Mouse (Mus musculus): ENCODE data around the gene Timp2. TPM values are rescaled to one million over a fixed set of nuclear protein-coding genes. Genes with fewer than 3 reads are reported as not detected.
"Not testable (repeated sequence)": the region's sequence is repeated elsewhere in the genome, so short reads cannot be mapped to it uniquely, and the experiment has no call there.

The Timp2 gene
- total RNA-seq (2021) = 100 to 1,000 TPM; 255 to 337 TPM
- long read RNA-seq, transcript Timp2-201 (5 exons, 3,709 nt) = major isoform, 138 of 216 reads
- long read RNA-seq, partial matches to known transcripts = 4 of 216 reads
- long read RNA-seq, other reads (novel, unspliced or antisense) = 73 of 216 reads

DNA sequence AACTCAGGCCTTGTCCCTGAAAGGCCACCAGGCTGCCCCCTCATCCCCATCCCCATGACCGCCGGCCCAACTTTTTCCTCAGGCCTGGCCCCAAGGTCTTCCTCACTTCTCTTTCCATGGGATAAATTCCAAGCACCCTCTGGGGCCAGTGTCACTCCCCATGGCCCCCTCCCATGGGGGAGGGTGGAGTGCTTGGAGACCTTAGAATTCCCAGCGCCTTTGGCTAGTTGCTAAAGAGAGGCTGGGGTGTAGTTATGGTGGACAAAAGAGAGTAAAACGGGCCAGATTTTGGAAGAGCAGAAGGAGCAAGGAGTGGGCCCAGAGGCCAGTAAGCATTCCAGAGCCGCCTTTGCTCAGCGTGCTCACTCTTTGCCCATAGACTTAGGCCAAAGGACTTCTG lies at the start of gene Timp2:
TSS of gene Timp2 (minus strand) at position 101 of the 400 bp plus-strand sequence.
- no peak for DNase-seq (ENCODE audit: low spot score in 2 of 2)

DNA sequence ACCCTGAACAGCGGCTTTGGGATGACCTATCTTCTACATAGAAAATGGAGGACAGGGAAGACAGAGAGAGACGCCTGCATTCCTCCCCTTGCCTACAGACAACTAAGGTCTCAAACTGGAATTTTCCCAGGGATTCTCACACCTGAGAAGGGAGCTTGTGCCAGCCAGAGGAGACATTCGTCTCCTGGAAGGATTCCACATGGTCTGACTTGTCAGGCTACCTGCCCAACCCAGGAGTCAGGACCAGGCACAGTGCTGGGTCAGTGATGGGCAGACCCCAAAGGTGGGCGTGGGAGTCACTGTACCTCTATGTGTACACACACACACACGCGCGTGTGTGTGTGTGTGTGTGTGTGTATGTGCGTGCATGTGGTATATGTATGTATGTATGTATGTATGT lies 49.8 kb upstream of the Timp2 start:
- DNase-seq (ENCODE audit: low spot score in 2 of 2) = no peak

DNA sequence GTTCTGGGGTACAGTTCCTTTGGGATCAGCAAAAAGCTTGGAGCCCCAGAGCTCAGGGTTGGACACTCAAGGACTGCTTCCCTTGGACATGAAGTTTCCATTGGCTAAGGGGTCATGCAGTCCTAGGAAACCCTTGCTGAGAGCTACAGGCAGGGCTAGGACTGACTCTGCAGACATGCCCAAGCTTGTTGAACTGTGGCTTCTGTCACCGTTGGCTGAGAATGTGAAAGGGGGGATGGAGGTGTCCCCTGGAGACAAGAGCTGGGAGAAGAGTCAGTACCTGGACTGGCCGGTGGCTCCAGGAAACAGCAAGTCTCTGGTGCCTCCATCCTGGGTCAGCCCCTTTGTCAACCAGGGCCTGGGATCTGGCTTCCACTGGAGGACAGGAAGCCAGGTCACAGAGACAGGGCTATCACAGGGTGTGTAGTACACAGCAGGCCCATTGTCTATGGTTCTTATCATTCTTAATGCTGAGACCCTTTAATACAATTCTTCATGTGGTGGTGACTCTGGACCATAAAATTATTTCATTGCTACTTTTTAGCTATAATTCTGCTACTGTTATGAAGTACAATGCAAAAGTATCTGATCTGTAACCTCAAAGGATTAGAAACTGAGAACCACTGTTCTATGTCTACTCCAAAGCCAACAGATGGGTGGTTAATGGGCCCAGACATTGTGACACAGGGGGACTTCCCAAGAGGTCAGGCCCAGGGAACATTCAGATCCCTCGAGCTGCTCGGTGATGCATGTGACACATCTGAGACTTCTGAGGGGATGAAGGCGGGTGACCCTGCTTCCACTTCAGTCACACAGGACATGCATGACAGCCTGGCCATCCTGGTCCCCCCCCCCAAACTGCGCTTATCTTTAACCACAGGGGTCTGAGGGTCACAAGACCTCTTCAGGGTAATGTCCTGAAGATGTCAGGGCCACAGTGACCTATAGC lies 48.7 kb upstream of the Timp2 start:
- DNase-seq (ENCODE audit: low spot score in 2 of 2) = no peak

DNA sequence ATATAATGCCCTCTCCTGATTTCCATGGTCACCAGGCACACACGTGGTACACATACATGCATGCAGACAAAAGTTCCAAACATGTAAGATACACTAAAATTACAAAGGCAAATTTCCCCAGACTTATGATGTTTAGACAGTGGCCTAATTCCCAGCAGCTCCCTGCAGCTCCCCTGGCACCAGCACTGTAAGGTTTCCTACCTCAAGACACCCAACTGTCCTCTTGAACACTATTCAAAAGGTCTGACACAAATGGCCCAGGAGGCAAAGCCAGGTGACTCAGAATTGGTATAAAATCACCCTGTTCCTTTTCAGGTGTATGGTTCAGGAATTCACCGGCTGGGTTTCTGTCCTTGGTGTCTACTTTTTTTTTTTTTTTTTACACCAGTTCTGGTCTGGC lies 47.6 kb upstream of the Timp2 start:
- DNase-seq (ENCODE audit: low spot score in 2 of 2) = no peak

DNA sequence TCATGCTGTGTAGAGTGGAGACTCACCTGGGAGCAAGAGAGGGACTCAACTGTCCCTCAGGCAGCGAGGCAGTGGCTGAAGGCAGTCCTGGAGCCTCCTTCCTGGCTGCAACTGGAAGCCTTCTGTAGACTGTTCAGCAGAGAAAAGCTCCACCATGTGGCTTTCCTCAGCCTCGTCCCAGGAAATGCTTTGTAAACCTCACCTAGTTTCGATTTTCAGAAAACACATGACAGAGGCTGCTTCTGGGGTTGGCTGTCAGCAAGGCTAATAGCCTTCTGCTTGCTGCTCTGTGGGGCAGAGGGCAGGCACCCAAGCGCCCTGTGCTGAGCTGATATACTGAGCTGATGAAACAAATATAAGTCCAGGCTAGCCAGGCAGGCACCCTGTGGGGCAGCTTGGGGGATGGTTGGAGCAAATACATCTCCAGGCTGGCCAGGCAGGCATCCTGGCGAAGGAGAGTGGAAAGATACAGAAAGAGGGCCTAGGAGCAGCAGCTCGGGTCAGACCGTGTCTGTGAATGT lies 46.3 kb upstream of the Timp2 start, which contains the start of gene Lgals3bp:
TSS of gene Lgals3bp (minus strand) at position 333 of the 521 bp plus-strand sequence.
- DNase-seq (ENCODE audit: low spot score in 2 of 2) = peak; percentile 46 to 57

DNA sequence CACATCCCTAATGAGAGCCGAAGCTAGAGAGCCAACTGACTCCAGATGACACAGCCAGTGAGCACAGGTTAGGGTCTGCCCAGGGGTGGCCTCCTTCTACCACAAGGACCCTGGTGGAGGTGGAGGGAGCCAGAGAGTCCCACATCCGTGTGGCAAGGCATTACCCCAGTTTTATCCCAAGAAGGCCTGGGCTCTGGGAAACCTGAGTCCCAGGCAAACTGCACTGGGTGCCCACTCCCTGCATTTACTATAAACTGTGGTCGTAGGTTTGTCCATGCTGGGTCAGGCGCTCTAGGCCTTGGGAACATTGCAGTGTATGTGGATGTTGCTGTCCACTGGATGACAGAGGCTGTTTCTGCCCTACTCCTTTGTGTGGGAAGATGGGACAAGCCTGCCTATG lies 45.7 kb upstream of the Timp2 start:
- DNase-seq (ENCODE audit: low spot score in 2 of 2) = no peak

DNA sequence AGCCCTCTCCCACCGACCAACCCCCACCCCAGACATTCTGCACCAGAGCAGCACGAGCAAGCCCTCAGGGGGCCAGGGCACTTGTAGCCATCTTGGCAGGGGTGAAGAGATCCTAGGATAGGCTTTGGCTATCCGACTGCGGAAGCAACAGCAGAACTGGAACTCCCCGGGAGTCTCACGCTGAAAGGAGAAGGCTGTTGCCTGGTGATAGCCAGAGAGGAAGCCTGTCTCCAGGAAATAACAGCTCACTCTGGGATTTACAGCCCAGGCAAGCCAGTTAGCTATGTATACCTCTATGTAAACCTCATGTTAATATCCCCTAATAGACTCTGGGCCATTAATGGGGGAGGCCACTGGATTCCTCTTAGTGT lies 45.0 kb upstream of the Timp2 start:
- DNase-seq (ENCODE audit: low spot score in 2 of 2) = no peak

DNA sequence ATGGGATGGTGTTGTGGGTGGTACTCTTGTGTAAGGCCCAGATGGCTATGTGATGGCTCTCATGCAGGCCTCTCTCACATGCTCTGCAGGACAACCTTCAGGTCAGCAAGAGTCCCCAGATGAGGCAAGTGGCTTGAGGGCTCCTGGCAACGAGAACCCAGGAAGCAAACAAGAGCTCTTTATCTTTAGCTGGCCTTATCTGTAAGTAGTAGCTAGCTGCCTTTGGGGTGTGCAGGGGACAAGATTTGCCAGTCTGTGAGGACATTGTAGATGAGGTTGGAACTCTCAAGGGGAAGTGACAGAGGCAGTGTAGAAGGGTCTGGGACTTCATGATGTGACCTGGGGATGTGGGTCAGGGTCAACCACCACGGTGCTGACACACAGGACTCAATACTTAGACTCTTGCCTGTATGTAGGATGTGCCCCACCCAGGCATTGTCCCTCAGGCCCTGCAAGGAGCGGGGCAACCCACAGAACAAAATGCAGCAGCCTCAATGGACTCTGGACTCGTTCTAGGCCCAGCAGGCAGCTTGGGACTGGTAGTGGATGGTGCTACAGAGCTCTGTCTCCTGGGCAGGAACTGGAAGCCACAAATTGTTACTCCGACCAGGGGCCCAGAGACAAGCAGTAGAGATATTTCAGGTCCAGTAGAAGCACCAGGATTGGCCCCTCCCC lies 44.5 kb upstream of the Timp2 start:
- DNase-seq (ENCODE audit: low spot score in 2 of 2) = no peak

DNA sequence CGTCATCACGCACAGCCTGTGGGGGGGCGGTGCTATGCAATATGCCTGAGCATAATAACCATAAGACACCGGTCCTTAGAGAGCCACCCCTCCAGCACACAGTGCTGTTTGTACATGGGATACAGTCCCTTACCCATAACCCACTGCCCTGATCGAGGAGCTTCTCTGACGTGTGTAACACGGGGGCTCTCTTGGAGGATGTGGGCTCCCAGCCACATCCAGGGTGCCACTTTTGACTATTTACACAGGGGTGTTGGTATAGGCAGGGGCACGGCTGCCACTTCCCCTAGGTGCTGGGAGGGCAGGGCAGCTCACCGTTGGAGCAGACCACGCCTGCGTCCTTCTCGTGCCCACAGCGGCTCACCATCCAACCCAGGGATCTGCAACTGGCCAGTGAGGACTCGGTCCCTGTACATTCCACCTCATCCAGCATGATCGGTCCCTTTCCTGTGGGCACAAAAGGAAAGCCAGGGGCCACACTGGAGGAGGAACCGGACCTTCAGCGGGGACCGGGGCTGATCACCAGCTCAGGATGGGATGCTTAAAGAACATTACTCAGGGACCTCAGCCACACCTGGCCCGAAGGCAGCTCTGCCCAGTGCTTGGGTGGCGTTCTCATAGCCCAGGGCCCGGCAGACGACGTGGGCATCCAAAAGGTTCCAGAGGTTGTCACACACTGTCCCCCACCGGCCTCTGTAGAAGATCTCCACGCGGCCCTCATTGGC lies 42.4 kb upstream of the Timp2 start:
- DNase-seq (ENCODE audit: low spot score in 2 of 2) = no peak

DNA sequence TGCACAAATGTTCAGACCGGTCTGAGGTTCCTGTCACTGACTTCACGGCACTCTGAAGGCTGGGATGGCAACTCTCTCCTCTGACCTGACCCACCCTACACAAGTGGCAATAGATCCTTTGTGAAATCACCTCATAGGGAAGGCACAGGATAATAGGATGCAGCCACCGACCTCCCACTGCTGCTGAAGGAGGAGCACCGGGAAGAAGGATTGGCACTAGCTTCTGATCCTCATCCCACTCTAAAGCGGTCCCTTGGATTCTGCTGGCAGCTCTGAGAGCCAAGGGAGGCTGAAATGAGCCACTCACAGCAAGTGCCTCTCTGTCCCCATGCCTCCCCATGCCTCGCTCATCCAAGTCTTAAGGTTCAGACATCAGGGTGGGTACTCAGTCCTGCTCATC lies 39.0 kb upstream of the Timp2 start:
- DNase-seq (ENCODE audit: low spot score in 2 of 2) = no peak

DNA sequence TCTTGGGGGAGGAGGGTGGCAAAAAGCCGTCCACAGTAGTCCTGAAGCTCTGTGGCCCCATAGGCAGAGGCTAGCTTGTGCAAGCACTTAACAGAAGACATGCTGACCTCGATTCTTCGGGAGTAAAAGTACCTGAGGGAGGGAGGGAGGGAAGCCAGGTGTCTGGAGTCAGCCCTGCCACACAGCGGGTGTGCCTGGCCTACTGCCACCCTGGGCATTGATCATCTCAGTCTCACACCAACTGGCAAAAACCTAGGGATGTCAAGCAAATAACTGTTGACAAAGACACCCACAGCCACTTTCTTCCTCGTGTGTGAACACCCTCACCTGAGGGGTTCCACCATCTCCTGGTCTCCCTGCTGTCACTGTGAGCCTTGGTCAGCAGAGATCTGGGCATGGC lies 38.5 kb upstream of the Timp2 start:
- no peak for DNase-seq (ENCODE audit: low spot score in 2 of 2)

DNA sequence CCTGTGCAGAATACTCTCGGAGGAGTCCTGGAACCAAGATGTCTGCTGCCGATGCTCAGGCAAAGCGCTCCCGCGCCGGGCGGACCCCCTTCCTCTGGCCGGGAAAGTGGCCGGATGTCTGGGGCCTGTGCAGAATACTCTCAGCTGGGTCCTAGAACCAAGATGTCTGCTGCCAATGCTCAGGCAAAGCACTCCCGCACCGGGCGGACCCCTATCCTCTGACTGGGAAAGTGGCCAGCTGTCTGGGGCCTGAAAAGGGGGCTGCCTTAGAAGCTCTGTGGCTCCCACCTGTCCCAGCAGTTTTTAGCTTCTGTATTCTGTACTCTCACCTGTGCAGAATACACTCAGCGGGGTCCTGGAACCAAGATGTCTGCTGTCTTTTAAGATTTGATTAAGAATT lies 32.3 kb upstream of the Timp2 start:
- not testable (repeated sequence) for DNase-seq (ENCODE audit: low spot score in 2 of 2)

DNA sequence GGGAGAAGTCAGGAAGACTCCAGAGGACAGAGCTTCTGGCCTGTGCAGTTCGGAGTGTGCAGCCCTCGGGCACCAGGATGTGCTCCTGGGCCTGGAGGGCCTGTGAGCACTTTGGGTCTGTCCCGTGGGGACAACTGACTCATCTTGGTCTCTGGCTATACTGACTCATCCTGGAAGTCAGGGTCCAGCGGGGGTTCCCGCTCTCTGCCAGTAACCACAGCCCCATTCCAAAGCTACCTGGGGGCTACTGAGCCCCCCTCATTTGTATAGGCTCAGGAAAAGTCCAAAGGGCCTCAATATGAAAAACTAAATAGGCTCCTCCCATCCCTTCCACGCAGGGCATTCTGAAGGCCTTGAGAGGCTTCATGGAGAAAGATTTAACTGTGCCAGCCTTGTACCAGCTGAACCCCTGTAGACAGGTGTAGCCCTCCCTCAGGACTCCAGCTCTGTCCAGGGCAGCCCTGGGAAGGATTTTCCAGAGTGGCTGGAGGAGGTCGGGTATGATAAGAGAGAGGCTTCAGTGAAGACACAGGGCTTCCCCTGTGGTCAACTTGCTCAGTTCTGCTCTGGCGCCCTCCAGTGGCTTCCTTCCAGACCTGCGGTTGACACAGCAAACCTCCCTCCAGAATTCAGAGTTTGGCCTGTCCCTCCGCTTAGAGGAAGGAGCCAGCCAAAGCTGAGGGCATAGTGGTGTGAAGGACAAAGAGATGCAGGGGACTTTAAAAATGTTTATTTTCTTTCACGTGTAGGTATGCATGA lies 23.9 kb upstream of the Timp2 start:
- peak; percentile 88 to 91 for DNase-seq (ENCODE audit: low spot score in 2 of 2)

DNA sequence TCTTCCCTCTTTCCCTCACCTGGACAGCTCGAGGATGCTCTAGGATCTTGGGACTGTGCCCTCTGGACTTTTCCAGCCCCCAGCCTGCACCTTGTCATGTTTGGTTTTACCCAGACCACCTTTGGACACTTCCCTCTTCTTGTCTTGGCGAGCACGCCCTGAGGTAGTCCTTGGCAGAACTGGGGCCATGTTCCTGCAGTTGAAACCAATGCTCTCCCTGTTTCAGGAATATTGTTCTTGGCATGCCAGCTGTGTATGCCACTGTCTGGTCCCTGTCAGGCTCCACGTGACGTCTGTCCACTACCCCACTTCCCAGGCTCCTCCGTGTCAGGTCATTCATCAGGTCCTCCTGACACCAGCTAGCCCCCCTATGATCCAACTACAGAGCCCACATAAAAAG lies 23.1 kb upstream of the Timp2 start:
- DNase-seq (ENCODE audit: low spot score in 2 of 2) = no peak

DNA sequence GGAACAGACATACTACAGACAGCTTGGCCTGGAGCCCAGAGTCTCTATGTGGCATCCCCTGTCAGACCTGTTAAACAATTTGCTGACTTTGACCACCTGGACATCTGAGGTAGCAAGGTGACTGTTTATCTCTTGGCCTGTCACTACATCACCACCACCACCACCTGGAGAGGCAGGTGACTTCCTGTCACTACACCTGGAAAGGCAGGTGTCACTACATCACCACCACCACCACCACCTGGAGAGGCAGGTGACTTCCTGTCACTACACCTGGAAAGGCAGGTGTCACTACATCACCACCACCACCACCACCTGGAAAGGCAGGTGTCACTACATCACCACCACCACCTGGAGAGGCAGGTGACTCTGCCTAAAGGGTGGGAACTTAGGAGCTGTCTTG lies 20.8 kb upstream of the Timp2 start:
- not testable (repeated sequence) for DNase-seq (ENCODE audit: low spot score in 2 of 2)

DNA sequence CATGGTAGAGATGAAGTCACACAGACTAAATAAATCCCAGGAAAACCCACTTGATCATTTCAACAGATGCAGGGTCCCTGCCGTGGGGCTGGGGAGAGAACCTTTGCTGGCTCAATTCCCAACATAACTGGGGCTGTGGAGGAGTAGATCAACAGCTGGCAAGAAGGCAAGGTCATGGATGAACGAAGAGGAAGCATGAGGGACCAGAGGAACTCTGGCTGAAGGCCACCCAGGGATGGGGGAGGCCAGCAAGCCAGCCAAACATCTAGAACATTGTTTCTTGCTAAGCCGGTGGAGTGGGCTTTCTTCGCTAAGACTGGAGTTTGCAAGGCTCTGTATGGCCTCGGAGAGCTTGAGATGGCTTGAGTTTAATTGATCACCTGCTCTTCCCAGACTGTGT lies 20.3 kb upstream of the Timp2 start:
- DNase-seq (ENCODE audit: low spot score in 2 of 2) = no peak

DNA sequence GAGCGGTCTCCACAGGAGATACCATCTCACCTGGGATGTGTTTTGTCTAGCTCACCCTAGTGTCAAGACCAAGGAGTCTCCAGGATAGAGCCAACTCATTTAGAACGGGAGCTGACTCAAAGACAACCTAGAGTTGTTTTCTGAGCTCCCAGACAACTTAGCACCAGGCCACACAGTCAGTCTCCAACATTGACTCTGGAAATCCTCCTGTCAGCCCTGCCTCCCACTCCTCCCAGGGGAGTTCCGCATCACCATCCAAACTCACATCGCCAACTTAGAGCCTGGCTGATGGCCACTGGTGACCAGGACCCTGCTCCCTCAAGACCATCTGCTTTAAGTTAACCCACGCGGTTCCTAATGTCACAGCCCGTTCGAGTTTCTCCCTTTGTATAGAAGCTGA lies 19.9 kb upstream of the Timp2 start:
- no peak for DNase-seq (ENCODE audit: low spot score in 2 of 2)

DNA sequence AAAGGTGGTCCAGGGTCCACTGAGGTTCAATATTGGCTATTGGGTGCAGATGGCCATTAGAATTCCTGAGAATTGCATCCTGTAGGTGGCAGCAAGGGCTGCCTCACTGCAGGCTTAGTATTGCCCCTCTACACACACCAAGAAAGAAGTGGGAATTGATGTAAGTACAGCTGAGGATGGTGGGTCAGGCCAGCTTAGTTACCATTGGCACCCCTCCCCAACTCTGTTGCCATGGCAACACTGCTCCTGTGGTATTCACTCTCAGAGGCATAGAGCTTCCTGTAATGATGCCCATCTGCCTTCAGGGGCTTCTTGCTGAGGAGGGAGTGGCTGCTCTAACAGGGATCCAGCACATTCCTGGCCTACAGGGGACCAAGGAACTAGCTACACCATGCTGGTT lies 19.5 kb upstream of the Timp2 start:
- DNase-seq (ENCODE audit: low spot score in 2 of 2) = no peak

DNA sequence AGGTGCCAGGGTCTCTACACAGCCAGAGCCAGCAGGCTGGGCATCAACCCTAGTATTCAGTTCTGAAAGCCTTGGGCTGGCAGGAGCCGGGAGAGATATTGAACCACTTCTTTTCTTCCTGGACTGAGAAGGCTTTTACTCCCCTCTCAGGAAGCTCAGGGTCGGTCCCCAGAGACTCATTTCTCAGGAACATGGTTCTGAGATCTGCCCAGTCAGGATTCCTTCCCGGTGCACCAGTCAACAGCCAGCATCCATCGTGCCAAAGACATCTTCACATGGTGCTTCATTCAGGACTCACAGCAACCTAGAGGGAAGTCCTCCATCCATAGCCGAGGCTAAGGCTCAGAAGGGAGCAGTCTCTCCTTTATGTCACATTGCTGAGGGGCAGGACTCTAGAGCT lies 19.0 kb upstream of the Timp2 start:
- DNase-seq (ENCODE audit: low spot score in 2 of 2) = no peak

DNA sequence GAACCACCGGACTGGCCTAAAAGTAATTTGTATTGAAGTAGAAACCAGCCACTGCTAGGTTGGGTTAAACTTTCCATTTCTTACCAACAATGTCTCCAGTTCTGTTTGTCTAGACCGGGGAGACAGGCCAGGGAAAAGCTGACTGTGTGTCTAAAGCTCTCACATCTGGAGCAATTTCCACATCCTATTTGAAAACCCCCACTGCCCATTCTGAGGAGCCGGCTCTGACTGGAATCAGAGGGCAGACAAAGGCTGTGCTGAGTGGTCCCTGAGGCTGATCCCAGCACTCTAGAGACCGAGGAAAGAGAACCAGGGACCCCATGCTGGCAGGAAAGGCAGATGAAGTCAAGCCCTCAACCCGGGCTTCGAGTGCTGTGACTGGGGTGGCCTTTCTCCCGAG lies 17.1 kb upstream of the Timp2 start:
- DNase-seq (ENCODE audit: low spot score in 2 of 2) = no peak

DNA sequence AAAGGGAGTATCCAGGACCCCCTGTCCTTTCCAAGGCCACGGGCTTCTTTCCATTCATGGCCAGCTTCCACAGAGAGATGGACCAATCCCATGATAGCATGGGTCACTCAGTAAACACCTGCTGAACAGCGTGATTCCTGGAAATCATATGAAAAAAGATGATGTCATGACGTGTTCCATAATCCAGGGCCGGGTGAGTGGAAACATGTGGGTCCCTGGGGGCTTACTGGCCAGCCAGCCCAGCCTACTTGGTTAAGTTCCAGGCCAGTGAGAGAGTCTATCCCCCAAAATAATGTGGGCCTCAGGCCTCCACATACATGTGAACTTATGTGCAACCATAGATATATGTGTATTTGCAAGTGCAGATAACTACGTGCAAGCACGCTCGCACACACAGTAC lies 16.3 kb upstream of the Timp2 start:
- no peak for DNase-seq (ENCODE audit: low spot score in 2 of 2)

Data from layer of hippocampus, postnatal 10 days (tissue).